Mouse (Mus musculus) B cell, adult (primary cell): ENCODE measurements around the gene Gatad1. TPM values are rescaled to one million over a fixed set of nuclear protein-coding genes. Genes with fewer than 3 reads are reported as not detected.

Experiments
- total RNA-seq: library from RNA; stranded (reverse); gene quantifications from 4 replicates; pipeline ENCODE4 v1.2.4, GENCODE M21; 2023; ENCODE audit not compliant: inconsistent age

Gene Gatad1
- total RNA-seq: 41.5 to 44.5 TPM (median 42.1 TPM) in 4 replicates

DNA sequence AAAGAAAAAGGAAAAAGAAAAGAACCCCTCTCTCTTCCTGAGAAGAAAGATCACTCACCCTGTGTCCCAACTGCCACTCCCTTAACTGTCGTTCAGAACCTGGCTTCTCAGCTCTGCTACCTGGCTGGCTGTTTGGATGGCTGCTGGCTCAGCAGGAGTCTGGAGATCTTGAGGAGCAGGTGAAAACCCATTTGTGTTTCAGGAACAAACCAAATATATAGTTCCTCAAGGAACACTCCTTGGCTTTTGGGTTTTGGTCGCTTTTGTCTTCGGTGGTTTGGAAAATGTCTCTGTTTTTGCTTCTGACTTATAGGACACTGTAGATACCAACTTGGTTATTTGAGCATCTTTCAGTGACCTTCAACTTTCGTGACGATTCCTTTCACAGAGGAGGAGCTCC, at the start of gene Gatad1:
Gatad1 (minus strand) TSS at position 101 of the 400 bp plus-strand sequence.

DNA sequence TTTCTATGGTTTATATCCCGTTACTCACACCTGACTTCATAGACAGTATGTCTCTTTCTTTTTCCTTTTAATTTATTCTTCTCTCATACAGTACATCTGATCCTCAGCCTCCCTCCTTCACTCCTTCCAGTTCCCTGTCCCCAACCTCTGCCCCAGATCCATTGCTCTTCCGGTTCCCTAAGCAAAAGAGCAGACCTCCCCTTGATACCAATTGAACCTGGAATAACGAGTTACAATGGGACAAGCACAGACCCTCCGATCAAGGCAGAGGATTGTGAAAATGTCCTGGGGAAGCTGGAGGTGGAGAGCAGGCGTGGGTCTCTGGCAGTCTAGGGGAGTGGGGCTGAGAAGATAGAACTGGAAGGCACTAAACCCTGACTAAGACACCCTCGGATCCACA, 6.1 kb downstream of the Gatad1 start, which contains the start of gene Tmbim7:
Tmbim7 (plus strand) TSS at position 301 of the 400 bp plus-strand sequence.

DNA sequence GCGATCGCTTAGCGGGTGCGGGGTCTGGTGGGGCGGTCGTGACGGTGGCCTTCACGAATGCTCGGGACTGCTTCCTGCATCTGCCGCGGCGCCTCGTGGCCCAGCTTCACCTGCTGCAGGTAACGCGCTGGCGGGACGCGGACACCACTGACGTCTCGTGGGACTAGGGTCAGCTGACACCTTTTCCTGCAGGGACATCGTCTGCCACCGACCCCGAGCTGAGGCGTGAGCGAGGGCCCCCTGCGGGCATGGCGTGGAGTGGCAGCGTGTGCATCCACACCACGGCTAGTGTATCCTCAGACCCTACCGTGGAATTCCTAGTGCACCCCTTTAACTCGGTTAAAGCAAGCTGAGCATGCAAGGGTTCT, 60.6 kb downstream of the Gatad1 start, which contains the start of gene Rbm48:
Rbm48 (minus strand) TSS at position 187 of the 368 bp plus-strand sequence.

DNA sequence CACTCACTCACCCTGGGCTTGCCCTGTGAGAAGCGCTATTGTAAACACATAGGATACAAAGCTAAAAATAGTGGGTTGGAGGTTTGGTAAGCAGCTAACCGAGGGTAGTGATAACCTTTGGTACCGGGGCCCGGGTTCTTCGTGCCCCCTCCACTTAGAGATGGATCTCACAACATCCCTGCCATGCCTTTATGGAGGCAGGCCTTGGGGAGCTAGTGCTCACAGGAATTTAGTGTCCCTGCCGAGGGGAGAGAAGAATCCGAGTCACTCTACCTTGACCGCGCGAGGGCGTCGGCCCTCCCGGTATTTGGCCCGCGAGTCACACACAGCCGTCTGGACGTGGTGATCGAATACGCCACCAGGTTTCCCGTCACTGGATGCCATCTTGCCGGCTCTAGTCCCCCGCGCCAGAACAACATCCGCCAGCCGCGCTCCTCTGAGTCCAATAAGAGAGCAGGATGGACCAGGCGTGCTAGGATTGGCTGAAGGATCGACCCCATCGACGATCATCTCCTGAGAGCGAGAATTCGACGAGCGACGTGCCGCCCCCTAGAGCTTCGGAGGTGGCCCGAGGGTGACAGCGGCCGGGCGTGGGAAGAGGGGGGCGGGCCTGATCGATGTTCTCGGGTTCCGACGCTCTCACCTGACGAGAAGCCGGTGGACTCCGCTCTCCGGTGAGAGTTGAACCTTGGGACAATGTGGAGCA, 61.1 kb downstream of the Gatad1 start, which contains the start of gene Pex1:
Pex1 (plus strand) TSS at position 374 of the 706 bp plus-strand sequence.

Other genes starting within 250 kb of the Gatad1 start
- 91.7 to 104 TPM (median 96.7 TPM) in 4 replicates for gene Fam133b, start 113.4 kb downstream of the Gatad1 start, total RNA-seq
- gene 1700109H08Rik, start 85.6 kb downstream of the Gatad1 start, total RNA-seq: 22.6 to 30.8 TPM (median 26.6 TPM) in 4 replicates
- 21.8 to 30.2 TPM (median 25.1 TPM) in 4 replicates for gene Pex1, start 61.1 kb downstream of the Gatad1 start, total RNA-seq
- 62.6 to 70.0 TPM (median 64.4 TPM) in 4 replicates for gene Rbm48, start 60.6 kb downstream of the Gatad1 start, total RNA-seq
- gene Tmbim7, start 6.0 kb downstream of the Gatad1 start, total RNA-seq: not detected in 4 replicates
- 55.0 to 64.8 TPM (median 57.9 TPM) in 4 replicates for gene Ankib1, start 145.7 kb upstream of the Gatad1 start, total RNA-seq
- gene Krit1, start 146.0 kb upstream of the Gatad1 start, total RNA-seq: 68.2 to 81.4 TPM (median 75.9 TPM) in 4 replicates
- 0.30 to 0.35 TPM in 2 of 4 replicates, not detected in the others for gene Lrrd1, start 188.0 kb upstream of the Gatad1 start, total RNA-seq
- 11.8 to 16.6 TPM (median 13.6 TPM) in 4 replicates for gene Mterf1a, start 236.7 kb upstream of the Gatad1 start, total RNA-seq